Mouse (Mus musculus): ENCODE data around the gene Gm20721.

Gene Gm20721

DNA sequence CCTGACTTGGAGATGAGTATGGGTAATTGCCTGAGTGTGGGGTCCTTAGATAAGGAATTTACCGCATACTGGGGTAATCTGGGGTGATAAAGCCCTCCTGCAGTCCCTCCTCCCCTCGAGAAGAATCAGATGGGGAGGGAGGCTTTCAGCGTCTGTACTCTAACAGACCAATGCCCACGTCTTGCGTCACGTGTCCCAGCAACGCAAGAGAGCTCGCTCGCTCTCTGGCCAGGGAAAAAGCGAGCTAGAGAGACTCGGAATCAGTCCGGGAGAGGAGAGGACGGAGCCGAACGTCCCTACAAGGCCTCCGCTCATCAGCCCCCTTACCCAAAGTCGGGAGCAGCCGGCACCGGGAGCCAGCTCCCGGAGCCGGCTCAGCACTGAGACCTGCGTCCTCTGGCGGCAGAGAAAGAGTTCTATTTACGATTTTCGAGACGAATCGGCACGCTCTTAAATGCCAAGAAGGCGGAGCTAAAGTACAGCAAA is 49.4 kb downstream of the Gm20721 start:
- peak; percentile 71 for DNase-seq (ENCODE audit: low read depth)

DNA sequence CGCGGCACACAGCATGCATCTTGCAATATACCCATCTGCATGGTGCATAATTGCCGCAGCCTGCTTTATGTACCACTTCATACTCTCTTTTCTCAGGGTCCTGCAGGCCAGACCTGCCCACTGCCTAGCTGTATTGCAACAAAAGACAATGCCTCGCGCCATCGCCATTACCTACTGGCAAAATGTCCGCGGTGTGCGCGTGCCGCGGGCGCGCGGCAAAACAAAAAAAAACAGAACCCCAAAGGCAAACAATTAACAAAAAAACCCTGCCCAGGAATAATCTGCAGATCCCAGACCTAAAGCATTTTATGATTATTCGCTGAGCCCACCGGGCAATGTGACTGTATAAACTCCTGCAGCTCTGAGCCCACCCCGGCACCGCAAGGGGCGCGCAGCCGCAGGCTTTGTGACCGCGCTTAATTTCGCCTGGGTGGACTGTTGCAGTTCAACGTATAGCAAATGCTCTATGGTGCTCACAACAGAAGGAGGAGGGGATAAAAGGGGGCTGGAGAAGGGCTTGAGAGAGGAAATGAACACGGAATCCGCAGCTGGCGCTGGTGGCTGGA is 50.5 kb downstream of the Gm20721 start:
- DNase-seq (ENCODE audit: low read depth), result no peak

DNA sequence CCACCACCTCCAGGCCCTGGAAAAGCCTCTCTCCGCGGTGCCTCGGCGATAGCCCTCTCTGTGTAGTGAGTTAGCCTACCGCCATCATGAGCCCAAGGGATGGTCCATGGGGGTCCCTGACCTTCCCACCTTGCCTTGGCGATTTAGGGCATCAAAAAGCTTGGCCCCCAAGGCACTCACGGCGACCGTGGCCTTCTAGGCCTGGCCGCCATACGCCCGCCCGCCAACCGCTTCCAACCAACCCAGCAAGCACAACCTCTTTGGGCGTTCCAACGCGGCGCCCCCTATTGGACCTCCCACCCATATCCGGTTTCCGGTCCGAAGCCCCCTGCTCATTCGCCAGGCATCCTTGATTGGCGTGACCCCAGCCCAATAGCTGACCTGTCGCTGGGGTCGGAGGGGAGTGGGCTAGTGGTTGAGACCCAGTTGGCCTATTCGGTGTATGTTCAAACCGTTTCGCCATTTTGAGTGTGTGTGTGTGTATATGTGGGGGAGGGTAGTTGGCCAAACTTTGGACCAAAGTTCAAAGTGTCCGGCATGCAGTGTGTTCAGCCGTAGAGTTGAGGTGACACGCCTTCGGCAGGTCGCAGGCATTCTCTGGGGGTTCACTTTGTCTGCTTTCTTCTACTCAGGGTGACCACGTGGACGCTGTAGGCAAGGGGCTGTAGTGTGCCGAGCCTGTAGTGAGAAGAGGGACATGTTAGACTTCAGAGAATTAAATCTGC is 51.2 kb downstream of the Gm20721 start:
- peak; percentile 78 for DNase-seq (ENCODE audit: low read depth)

DNA sequence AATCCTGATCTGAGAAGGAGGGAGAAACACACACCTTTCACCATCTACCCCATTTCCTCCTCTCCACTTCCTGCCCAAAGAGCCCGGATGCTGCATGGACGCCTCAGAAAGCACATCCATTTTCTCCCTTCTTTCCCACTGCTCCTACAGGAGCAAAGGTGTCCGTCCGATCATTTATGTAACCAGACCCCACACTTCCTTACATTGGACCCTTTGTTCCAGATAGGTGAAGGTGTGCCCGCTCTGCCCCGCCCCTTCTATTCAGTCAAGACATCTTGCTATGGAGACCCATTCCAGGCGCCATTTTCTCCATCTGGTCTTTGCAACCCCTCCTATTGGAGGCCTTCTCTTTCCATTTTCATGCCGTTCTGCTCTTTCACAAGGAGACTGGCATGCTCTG is 52.1 kb downstream of the Gm20721 start:
- DNase-seq (ENCODE audit: low read depth), result peak; percentile 43

DNA sequence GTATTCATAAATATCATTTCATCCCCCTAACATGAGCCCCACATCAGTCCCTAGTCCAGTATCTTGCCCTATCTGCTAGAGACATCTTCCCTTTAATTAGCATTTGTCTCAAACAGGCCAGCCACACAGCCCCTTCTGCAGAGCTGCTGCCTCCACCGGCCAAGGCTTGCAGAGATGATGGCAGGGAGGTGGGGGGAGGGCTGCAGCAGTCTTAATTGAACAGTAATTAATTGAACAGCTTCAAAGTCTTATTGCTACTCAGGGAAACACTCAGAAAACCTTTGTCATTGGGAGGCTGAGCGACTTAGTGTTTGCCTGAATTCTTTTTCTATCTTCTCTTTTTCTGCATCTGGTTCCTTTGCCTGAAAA is 54.9 kb downstream of the Gm20721 start:
- DNase-seq (ENCODE audit: low read depth), result no peak

DNA sequence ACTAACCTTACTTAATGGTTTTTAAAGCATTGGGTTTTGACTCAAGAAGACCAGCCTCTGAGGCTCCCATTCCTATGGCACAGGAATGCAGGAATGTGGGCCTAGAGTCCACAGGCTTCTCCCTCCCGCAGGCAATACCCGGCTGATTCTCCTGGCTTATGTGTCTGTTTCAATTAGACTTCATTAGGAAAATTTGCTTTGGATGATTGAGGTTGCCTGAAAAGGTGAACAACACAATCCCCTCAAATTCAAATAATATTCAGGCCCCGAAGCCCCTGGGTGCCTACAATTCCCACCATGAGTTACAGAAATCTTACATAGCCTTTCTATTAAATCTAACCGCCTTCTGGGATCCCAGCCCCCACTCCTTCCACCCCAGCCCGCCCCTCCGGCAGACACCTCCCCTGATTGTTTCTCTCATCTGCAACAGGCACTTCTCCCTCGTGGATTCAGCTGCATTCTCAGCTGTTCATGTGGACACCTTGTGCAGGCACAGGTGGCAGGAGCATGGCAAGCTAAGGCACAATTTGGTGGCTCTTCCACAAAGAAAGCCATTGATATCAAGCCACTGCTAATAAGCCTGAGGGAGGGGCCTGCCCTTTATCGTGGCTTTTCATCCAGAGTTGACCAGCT is 55.4 kb downstream of the Gm20721 start:
- DNase-seq (ENCODE audit: low read depth), result no peak

DNA sequence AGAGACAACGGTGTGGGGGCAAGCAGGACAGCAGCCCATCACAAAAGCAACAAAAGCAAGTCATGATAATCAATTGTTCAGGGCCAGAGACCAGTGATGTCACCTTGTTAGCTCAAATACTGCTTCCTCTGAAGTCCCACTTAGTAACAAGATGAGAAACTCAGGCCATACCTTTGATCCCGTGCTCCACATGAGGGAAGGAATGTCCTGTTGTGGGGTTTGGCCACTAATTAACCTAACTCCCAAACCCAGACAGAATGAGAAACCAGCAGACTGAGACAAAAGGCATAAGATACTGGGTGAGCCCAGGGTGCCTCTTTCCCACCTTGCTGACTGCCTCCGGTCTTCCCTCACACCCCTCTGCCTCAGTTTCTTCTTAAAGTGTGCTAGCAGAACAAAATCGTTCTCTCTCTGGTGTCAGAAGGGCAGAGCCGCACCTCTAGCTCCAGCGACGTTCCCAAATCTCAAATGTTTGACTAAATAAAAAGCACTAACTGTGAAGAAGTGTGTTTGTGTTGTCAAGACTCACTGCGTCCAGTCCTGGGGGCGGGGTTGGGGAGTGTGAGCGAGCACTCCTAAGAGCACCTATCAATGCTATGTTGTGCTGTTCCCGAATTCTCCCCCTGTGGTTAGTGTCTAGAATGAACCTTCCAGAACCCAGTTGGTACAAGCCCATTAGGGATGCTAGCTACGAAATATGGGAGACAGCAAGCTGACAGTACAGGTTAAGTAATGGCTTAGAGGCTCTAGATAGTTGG is 57.7 kb downstream of the Gm20721 start:
- no peak for DNase-seq (ENCODE audit: low read depth)

DNA sequence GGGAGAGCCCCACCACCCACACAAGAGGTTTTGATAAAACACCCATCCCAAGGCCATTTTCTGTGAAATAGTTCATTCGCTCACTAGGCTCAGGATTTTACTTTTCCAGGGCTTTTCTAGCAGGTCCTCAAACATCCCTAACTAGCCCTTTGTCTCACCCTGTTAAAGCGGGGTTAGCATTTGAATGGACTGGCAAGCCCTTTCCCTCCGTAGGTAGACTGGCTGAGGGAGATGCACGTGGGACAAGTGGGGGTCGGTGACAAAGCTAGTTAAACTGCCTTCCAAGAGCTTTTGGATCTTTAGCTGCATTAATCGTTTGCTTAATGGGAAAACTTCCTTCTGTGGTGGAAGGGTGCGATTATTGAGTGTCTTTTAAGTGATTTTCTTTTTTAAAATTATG is 58.6 kb downstream of the Gm20721 start:
- no peak for DNase-seq (ENCODE audit: low read depth)

DNA sequence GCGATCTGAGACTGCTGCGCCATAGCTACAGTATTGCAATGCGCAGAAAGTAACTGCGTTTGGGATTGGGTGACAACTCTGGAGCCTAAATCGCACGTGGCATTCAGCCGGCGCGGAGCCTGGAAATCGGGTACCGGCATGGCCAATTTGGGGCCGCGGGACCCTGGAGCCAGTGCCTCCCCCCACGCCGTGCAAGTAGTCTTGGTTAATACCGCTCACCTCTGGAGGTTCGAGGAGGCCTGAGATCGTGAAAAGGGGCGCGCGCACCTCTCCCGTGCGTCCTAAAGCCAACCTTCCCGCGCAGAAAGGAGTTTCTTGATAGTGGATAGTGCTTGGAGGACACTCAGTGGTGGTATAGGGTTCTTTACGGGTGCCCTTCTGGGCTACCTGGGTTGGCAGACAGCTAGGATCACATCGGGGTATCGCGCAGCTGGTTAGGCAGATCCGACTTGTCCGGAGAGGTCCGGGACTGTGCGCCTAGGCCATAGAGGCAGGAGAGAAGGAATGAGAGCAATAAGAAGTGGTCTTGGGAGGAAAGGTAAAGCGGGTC is 60.5 kb downstream of the Gm20721 start:
- no peak for DNase-seq (ENCODE audit: low read depth)

DNA sequence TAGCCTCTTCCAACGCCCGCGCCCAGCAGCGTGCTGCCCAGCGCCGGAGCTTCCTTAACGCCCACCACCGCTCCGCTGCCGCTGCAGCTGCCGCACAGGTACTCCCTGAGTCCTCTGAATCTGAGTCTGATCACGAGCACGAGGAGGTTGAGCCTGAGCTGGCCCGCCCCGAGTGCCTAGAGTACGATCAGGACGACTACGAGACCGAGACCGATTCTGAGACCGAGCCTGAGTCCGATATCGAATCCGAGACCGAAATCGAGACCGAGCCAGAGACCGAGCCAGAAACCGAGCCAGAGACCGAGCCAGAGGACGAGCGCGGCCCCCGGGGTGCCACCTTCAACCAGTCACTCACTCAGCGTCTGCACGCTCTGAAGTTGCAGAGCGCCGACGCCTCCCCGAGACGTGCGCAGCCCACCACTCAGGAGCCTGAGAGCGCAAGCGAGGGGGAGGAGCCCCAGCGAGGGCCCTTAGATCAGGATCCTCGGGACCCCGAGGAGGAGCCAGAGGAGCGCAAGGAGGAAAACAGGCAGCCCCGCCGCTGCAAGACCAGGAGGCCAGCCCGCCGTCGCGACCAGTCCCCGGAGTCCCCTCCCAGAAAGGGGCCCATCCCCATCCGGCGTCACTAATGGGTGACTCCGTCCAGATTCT is 61.6 kb downstream of the Gm20721 start:
- DNase-seq (ENCODE audit: low read depth), result no peak

DNA sequence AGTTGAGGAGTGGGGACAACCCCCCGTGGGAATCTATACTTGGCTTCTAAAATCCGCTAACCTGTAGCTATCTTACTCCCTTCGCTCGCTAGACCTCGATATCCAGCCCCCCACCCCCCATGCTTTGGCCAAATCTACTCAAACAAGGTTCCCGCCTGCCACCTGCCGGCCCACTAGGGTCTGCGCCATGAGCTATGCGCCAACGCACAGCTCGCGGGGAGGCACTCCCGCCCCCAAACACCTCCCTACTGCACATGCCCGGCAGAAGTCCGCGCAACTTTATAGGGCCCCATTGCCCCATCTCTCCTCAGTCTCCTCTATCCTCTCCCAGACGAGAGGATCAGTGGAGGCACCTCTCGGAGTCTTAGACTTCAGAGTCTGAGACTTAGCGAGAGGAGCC is 62.5 kb downstream of the Gm20721 start, which contains the start of gene Gnas:
Gene Gnas, plus strand, starts transcription at position 310 of the 400 bp plus-strand sequence.
- no peak for DNase-seq (ENCODE audit: low read depth)

DNA sequence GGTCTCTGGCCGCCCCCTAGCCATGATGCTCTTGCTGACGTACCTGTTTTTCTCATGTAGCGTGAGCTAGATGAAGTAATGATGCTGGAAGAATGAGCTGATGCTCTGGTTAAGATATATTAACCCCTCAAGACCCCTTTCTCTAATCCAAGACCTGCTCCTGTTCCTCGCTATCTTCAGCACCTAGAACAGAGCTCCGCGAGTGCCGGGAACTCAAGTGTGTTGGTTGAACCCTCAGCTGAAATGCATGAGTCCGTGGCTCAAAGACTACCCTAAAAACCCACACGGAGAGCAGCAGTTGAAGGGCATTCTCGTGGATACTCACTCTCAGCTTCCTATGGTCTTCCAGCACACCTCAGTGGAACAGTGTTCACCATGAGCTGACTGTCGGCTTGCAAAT is 63.2 kb downstream of the Gm20721 start:
- no peak for DNase-seq (ENCODE audit: low read depth)
